Mouse (Mus musculus) embryonic facial prominence, embryonic 15.5 days (tissue): ENCODE results near the gene Rsph3b. TPM values are rescaled to one million over a fixed set of nuclear protein-coding genes. Genes with fewer than 3 reads are reported as not detected.
"Not testable (repeated sequence)": the region's sequence is repeated elsewhere in the genome, so short reads cannot be mapped to it uniquely, and the experiment has no call there.

ENCODE experiments used
- ATAC-seq: fragments of 200-750 bp; cut with Nextera tagmentation; 2 replicates; pipeline ENCODE4 v1.8.0; 2017; ENCODE audit warnings: low read depth, moderate TSS enrichment; ENCODE audit not compliant: insufficient number of reproducible peaks, low FRiP score, low TSS enrichment
- H3K27ac ChIP-seq: fragments of 300-500 bp; sonication (generic); replicated peaks from 2 replicates; pipeline ENCODE4 v1.5.1; 2015; ENCODE audit warnings: mild to moderate bottlenecking, inconsistent platforms
- H3K27me3 ChIP-seq: fragments of 300-500 bp; sonication (generic); 2 replicates; pipeline ENCODE4 v1.6.1; 2015; ENCODE audit warnings: inconsistent platforms
- H3K36me3 ChIP-seq: fragments of 300-500 bp; sonication (generic); 2 replicates; pipeline ENCODE4 v1.6.1; 2015; ENCODE audit warnings: mild to moderate bottlenecking, inconsistent platforms
- H3K4me1 ChIP-seq: fragments of 300-500 bp; sonication (generic); 2 replicates; pipeline ENCODE4 v1.6.1; 2015; ENCODE audit warnings: inconsistent platforms
- H3K4me2 ChIP-seq: fragments of 300-500 bp; sonication (generic); replicated peaks from 2 replicates; pipeline ENCODE4 v1.6.1; 2015; ENCODE audit warnings: mild to moderate bottlenecking, inconsistent platforms
- H3K4me3 ChIP-seq: fragments of 300-500 bp; sonication (generic); replicated peaks from 2 replicates; pipeline ENCODE4 v1.5.1; 2015; ENCODE audit warnings: mild to moderate bottlenecking, inconsistent platforms
- H3K9ac ChIP-seq: fragments of 300-500 bp; sonication (generic); 2 replicates; pipeline ENCODE4 v1.6.1; 2015; ENCODE audit warnings: inconsistent platforms
- H3K9me3 ChIP-seq: fragments of 300-500 bp; sonication (generic); replicated peaks from 2 replicates; pipeline ENCODE4 v1.6.1; 2016; ENCODE audit warnings: inconsistent platforms
- WGBS: fragments of 180-500 bp; shearing (Covaris S2); methylation state at CpG from one replicate; pipeline ENCODE4 v1.1.7; 2015; 5-methylcytosine and 5-hydroxymethylcytosine counted together
- polyA plus RNA-seq: library from polyadenylated mRNA; unstranded; fragments of >200 nt; fragmentation: Nextera tagmentation; extraction: Ambion mirVana; gene quantifications from 2 replicates; pipeline ENCODE4 v1.2.1, GENCODE M21; 2015

Gene Rsph3b
- polyA plus RNA-seq, 1 experiment from 2014 or later = 52.4 TPM

GRCm38 (mm10) chr17:6947637-6947983, 872 bp downstream of the Rsph3b start:
- H3K4me3 ChIP-seq = peak overlapping the region; percentile 58
- not testable (repeated sequence) for H3K9ac ChIP-seq, H3K27ac ChIP-seq, H3K36me3 ChIP-seq, H3K9me3 ChIP-seq, ATAC-seq, H3K4me1 ChIP-seq, H3K27me3 ChIP-seq
- no CpG with 5 or more reads among the region's 8 CpGs for WGBS
- H3K4me2 ChIP-seq = peak overlapping the region; percentile 59

GRCm38 (mm10) chr17:6942560-6942959, 5.9 kb downstream of the Rsph3b start:
- H3K9me3 ChIP-seq, ATAC-seq, H3K4me1 ChIP-seq, H3K9ac ChIP-seq, H3K4me3 ChIP-seq, H3K4me2 ChIP-seq, H3K36me3 ChIP-seq, H3K27ac ChIP-seq, H3K27me3 ChIP-seq: not testable (repeated sequence)
- no CpG with 5 or more reads among the region's 4 CpGs for WGBS

DNA sequence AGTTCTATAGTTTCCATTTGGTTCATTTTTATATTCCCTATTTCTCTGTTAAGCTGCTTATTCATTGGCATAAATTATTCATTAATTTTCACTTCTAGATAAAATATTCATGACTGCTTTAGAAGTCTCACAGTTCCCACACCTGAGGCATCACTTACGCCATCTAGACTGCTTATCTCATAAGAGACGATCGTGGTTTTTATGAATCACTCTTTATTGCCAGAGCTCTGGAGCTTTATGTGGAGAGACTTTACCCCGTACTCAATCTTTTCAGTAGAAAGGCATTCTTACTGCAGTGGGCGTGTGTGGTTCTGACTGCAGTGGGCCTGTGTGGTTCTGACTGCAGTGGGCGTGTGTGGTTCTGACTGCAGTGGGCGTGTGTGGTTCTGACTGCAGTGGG, 16.9 kb downstream of the Rsph3b start:
- H3K4me3 ChIP-seq, H3K27ac ChIP-seq, H3K36me3 ChIP-seq, H3K9me3 ChIP-seq, H3K27me3 ChIP-seq, H3K4me1 ChIP-seq, ATAC-seq, H3K9ac ChIP-seq, H3K4me2 ChIP-seq: not testable (repeated sequence)
- 92% methylated on average over 7 of the region's 7 CpGs for WGBS

DNA sequence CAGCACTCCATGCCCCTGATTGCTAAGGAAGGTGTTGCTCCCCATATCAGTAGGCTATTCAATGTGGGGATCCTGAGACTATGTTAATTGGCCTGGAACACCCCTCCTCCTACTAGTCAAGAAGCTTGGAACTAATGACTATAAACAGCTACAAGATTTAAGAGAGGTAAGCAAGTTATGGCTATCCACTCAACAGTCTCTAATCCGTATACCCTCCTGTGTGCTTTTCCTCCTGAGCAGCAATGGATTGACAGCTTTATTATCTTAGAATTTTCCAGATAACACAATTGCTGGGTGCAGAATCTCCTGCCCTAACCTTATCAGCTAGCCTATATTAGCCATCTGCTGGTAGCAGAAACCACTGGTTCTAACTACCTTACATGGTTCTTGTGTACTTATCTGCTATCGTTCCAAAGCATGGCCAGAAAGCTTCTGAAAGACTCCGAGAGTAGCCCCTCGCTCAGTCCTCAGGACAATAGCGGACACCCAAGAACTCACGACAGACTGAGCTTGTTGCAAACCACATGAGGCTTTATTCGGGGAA, 28.1 kb downstream of the Rsph3b start:
- 91% methylated on average over 7 of the region's 7 CpGs for WGBS
- not testable (repeated sequence) for H3K4me3 ChIP-seq, H3K9me3 ChIP-seq, H3K27ac ChIP-seq, H3K4me1 ChIP-seq, H3K27me3 ChIP-seq, H3K9ac ChIP-seq, H3K36me3 ChIP-seq, H3K4me2 ChIP-seq, ATAC-seq

GRCm38 (mm10) chr17:6919388-6919787, 29.1 kb downstream of the Rsph3b start:
- WGBS = 77% methylated on average over 3 of the region's 3 CpGs
- H3K27ac ChIP-seq, H3K9me3 ChIP-seq, H3K4me2 ChIP-seq, ATAC-seq, H3K9ac ChIP-seq, H3K4me3 ChIP-seq, H3K27me3 ChIP-seq, H3K4me1 ChIP-seq, H3K36me3 ChIP-seq: not testable (repeated sequence)

DNA sequence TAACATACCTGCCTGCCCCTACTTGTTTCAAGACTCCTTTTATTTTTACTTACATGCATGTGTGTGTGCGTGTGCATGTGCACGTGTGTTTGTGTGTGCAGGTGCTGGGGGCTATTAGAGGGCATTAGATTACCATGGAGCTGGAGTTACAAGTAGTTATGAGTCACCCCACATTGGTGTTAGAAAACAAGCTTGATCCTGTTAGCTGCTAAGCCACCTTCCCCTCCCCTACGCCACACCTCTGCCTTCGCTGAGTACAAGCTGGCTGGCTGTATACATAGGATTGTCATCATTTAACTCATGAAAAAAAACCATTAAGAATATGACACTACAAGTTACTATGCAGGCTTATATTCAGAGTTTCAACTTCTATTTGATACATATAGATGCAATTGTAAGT, 33.2 kb downstream of the Rsph3b start:
- not testable (repeated sequence) for H3K4me2 ChIP-seq, H3K9me3 ChIP-seq, H3K36me3 ChIP-seq, H3K9ac ChIP-seq, ATAC-seq, H3K27ac ChIP-seq, H3K4me1 ChIP-seq, H3K4me3 ChIP-seq, H3K27me3 ChIP-seq
- 70% methylated on average over 3 of the region's 4 CpGs for WGBS

- not testable (repeated sequence) for H3K4me1 ChIP-seq, H3K4me2 ChIP-seq, H3K9me3 ChIP-seq, H3K27me3 ChIP-seq, ATAC-seq, H3K4me3 ChIP-seq, H3K27ac ChIP-seq, H3K36me3 ChIP-seq, H3K9ac ChIP-seq
- WGBS = 65% methylated on average over 1 of the region's 6 CpGs
Observed at GRCm38 (mm10) chr17:6914066-6914465, 34.4 kb downstream of the Rsph3b start.

DNA sequence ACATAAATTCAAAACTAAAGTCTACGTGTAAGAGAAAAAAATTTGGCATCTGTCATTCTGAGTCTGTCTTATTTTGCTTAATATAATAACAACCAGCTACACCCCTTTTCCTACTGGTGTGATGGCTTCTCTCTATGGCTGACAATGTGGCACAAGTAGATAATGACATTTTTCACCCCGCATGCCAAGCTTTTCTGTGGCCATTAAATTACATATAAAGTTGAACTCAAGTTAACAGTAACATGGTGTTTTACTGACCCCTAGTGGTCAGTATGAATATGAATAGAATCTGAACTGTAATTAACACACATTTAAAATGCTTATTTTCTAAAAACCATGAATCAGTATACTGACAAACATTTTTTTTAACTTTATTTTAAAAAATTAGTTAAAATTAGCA, 48.1 kb downstream of the Rsph3b start:
- not testable (repeated sequence) for ATAC-seq, H3K4me1 ChIP-seq, H3K4me2 ChIP-seq, H3K9me3 ChIP-seq, H3K9ac ChIP-seq, H3K4me3 ChIP-seq, H3K27me3 ChIP-seq, H3K36me3 ChIP-seq, H3K27ac ChIP-seq
- 63% methylated on average over 1 of the region's 2 CpGs for WGBS

DNA sequence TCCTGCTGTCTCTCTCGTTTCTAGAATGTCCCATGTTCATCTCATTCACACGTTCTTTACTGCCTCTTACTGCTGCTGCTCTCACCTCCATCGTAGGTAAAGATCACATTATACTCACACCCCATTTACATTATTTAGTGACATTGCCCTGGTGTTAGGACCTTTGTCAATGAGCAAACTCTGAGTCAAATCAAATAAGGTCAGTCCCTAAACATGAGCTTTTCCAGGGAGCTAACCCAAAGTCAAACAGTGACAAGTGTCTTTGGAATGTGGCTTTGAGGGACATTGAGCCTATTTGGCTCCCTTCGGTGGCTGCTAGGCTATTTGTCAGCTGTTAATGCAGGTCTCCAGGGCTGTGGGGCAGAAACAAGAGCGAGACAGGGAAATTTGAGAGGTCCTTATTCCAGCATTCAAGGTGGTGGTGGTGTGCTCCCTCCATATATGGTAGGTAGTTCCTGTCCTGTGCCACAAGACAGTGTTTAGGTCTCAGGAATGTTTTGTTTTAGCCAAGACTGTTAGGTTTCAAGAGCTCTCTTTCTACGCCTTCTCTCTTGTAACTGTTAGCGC, 50.4 kb downstream of the Rsph3b start:
- H3K27ac ChIP-seq, ATAC-seq, H3K4me2 ChIP-seq, H3K9ac ChIP-seq, H3K36me3 ChIP-seq, H3K4me3 ChIP-seq, H3K27me3 ChIP-seq, H3K4me1 ChIP-seq, H3K9me3 ChIP-seq: not testable (repeated sequence)
- WGBS = 60% methylated on average over 7 of the region's 7 CpGs

DNA sequence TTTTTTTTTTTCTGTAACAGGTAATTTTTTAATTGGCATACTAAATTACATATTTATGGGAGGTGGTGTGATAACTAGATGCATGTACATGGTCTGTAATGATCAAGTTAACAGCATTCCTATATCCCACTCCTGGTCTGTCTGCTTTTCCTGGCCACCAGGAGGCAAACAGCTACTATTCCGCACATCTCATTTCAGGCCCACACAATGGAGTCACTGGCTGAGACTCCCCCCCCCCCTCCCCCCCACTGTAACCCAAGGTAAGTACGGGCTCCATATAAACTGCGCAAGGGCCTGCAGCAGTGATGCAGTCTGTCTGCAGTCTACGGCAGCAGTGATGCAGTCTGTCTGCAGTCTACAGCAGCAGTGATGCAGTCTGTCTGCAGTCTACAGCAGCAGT, 51.7 kb downstream of the Rsph3b start:
- ATAC-seq = no peak
- no peak overlapping the region for H3K27ac ChIP-seq
- H3K4me2 ChIP-seq = no peak overlapping the region
- no peaks in the 10 kb centered on the region for H3K4me1 ChIP-seq
- H3K36me3 ChIP-seq = no peaks in the 10 kb centered on the region
- no peak overlapping the region for H3K4me3 ChIP-seq
- H3K9me3 ChIP-seq = no peaks in the 10 kb centered on the region
- H3K27me3 ChIP-seq = no peaks in the 10 kb centered on the region
- 63% methylated on average over 4 of the region's 4 CpGs for WGBS
- H3K9ac ChIP-seq = no peak overlapping the region

GRCm38 (mm10) chr17:6893332-6893731, 55.1 kb downstream of the Rsph3b start:
- ATAC-seq = no peak
- H3K27ac ChIP-seq = no peak overlapping the region
- H3K4me1 ChIP-seq = no peaks in the 10 kb centered on the region
- no peaks in the 10 kb centered on the region for H3K27me3 ChIP-seq
- WGBS = 47% methylated on average over 10 of the region's 10 CpGs
- no peaks in the 10 kb centered on the region for H3K9me3 ChIP-seq
- H3K4me2 ChIP-seq = no peak overlapping the region
- no peak overlapping the region for H3K9ac ChIP-seq
- H3K4me3 ChIP-seq = no peak overlapping the region
- H3K36me3 ChIP-seq = no peaks in the 10 kb centered on the region
